Mouse (Mus musculus): Measurements from ENCODE around the gene Ift81. TPM values are rescaled to one million over a fixed set of nuclear protein-coding genes. Genes with fewer than 3 reads are reported as not detected.

The Ift81 gene
- polyA plus RNA-seq, 1 experiment from 2014 or later = 2.7 TPM

GRCm38 (mm10) chr5:122644111-122644607 lies 29.8 kb upstream of the Ift81 start:
- Histone ChIP-seq H3K9me3 (ENCODE audit: low read length) (no peaks in the 10 kb centered on the region), H3K4me1 (ENCODE audit: insufficient read depth) (peaks cover 10% of the 10 kb centered on the region), H3K4me2 (ENCODE audit: low read depth, low read length) (peak overlapping the region; percentile 58), H3K27ac (ENCODE audit: low read depth) (peak overlapping the region; percentile 49), H3K27me3 (ENCODE audit: insufficient read depth, low read length) (no peaks in the 10 kb centered on the region), H3K36me3 (replicated peaks; ENCODE audit: insufficient read depth, low read length) (no peaks in the 10 kb centered on the region), H3K9ac (replicated peaks) (peak overlapping the region; percentile 18; the same call in 1 of the 2 replicates), H3K4me3 (ENCODE audit: low read depth, low read length) (peak overlapping the region; percentile 29)
- TF ChIP-seq CTCF (IDR thresholded peaks at IDR 0.05; ENCODE audit: low read depth) (no peak), EP300 (IDR thresholded peaks at IDR 0.05; ENCODE audit: low read depth) (no peak; the same call in 1 of the 2 replicates)
- DNase-seq (peak; percentile 40), ATAC-seq (peak; percentile 56)
- 24% methylated on average over 15 of the region's 15 CpGs for WGBS (ENCODE audit: insufficient replicate concordance)

- WGBS (ENCODE audit: insufficient replicate concordance) = 40% methylated on average over 12 of the region's 12 CpGs
- H3K9ac ChIP-seq (replicated peaks) = peak within 1 kb of the TSS; percentile 18; the same call in 1 of the 2 replicates
- no peak for TF ChIP-seq EP300 (IDR thresholded peaks at IDR 0.05; ENCODE audit: low read depth)
- no peak for TF ChIP-seq CTCF (IDR thresholded peaks at IDR 0.05; ENCODE audit: low read depth)
- no peaks in the 10 kb centered on the region for H3K27me3 ChIP-seq (ENCODE audit: insufficient read depth, low read length)
- no peaks in the 10 kb centered on the region for H3K36me3 ChIP-seq (replicated peaks; ENCODE audit: insufficient read depth, low read length)
- no peaks in the 10 kb centered on the region for H3K9me3 ChIP-seq (ENCODE audit: low read length)
- peak within 1 kb of the TSS; percentile 49 for H3K27ac ChIP-seq (ENCODE audit: low read depth)
- peak within 1 kb of the TSS; percentile 58 for H3K4me2 ChIP-seq (ENCODE audit: low read depth, low read length)
- DNase-seq (peak; percentile 50), ATAC-seq (peak; percentile 9; the same call in 1 of the 2 replicates)
- peaks cover 10% of the 10 kb centered on the region for H3K4me1 ChIP-seq (ENCODE audit: insufficient read depth)
- peak within 1 kb of the TSS; percentile 29 for H3K4me3 ChIP-seq (ENCODE audit: low read depth, low read length)
Measured at GRCm38 (mm10) chr5:122643701-122644100, 29.4 kb upstream of the Ift81 start, which contains the start of gene P2rx7. TSS of gene P2rx7 (plus strand) at chr5:122643911.

GRCm38 (mm10) chr5:122639986-122640385 lies 25.7 kb upstream of the Ift81 start:
- Histone ChIP-seq H3K36me3 (replicated peaks; ENCODE audit: insufficient read depth, low read length) (no peaks in the 10 kb centered on the region), H3K4me3 (ENCODE audit: low read depth, low read length) (no peak overlapping the region), H3K4me2 (ENCODE audit: low read depth, low read length) (no peak overlapping the region), H3K27ac (ENCODE audit: low read depth) (no peak overlapping the region), H3K9me3 (ENCODE audit: low read length) (no peaks in the 10 kb centered on the region), H3K27me3 (ENCODE audit: insufficient read depth, low read length) (no peaks in the 10 kb centered on the region), H3K4me1 (ENCODE audit: insufficient read depth) (peaks cover 10% of the 10 kb centered on the region), H3K9ac (replicated peaks) (no peak overlapping the region)
- DNase-seq (no peak), ATAC-seq (no peak)
- TF ChIP-seq CTCF (IDR thresholded peaks at IDR 0.05; ENCODE audit: low read depth) = peak; percentile 51
- no peak for TF ChIP-seq EP300 (IDR thresholded peaks at IDR 0.05; ENCODE audit: low read depth)
- WGBS (ENCODE audit: insufficient replicate concordance) = 74% methylated on average over 5 of the region's 5 CpGs

- DNase-seq = no peak
- WGBS (ENCODE audit: insufficient replicate concordance) = 70% methylated on average over 4 of the region's 4 CpGs
Measured at GRCm38 (mm10) chr5:122639517-122639916, 25.2 kb upstream of the Ift81 start.

GRCm38 (mm10) chr5:122638296-122638695 lies 24.0 kb upstream of the Ift81 start:
- ATAC-seq = no peak
- H3K4me3 ChIP-seq (ENCODE audit: low read depth, low read length) = no peak overlapping the region
- H3K27ac ChIP-seq (ENCODE audit: low read depth) = no peak overlapping the region
- no peaks in the 10 kb centered on the region for H3K9me3 ChIP-seq (ENCODE audit: low read length)
- TF ChIP-seq CTCF (IDR thresholded peaks at IDR 0.05; ENCODE audit: low read depth) (no peak), EP300 (IDR thresholded peaks at IDR 0.05; ENCODE audit: low read depth) (no peak)
- no peaks in the 10 kb centered on the region for H3K36me3 ChIP-seq (replicated peaks; ENCODE audit: insufficient read depth, low read length)
- H3K4me1 ChIP-seq (ENCODE audit: insufficient read depth) = peaks cover 3% of the 10 kb centered on the region; the same call in 1 of the 2 replicates
- no peak for DNase-seq
- H3K27me3 ChIP-seq (ENCODE audit: insufficient read depth, low read length) = no peaks in the 10 kb centered on the region
- no peak overlapping the region for H3K9ac ChIP-seq (replicated peaks)
- no peak overlapping the region for H3K4me2 ChIP-seq (ENCODE audit: low read depth, low read length)
- WGBS (ENCODE audit: insufficient replicate concordance) = 54% methylated on average over 2 of the region's 2 CpGs

More at GRCm38 (mm10) chr5:122639517-122639916, 25.2 kb upstream of the Ift81 start:
- Histone ChIP-seq H3K4me3 (ENCODE audit: low read depth, low read length) (no peak overlapping the region), H3K27me3 (ENCODE audit: insufficient read depth, low read length) (no peaks in the 10 kb centered on the region), H3K9ac (replicated peaks) (no peak overlapping the region), H3K27ac (ENCODE audit: low read depth) (no peak overlapping the region), H3K9me3 (ENCODE audit: low read length) (no peaks in the 10 kb centered on the region), H3K36me3 (replicated peaks; ENCODE audit: insufficient read depth, low read length) (no peaks in the 10 kb centered on the region), H3K4me1 (ENCODE audit: insufficient read depth) (peaks cover 9% of the 10 kb centered on the region), H3K4me2 (ENCODE audit: low read depth, low read length) (no peak overlapping the region)
- ATAC-seq = no peak
- no peak for TF ChIP-seq EP300 (IDR thresholded peaks at IDR 0.05; ENCODE audit: low read depth)
- no peak for TF ChIP-seq CTCF (IDR thresholded peaks at IDR 0.05; ENCODE audit: low read depth)

- Histone ChIP-seq H3K9me3 (ENCODE audit: low read length) (no peaks in the 10 kb centered on the region), H3K4me1 (ENCODE audit: insufficient read depth) (peaks cover 3% of the 10 kb centered on the region; the same call in 1 of the 2 replicates), H3K27ac (ENCODE audit: low read depth) (no peak overlapping the region), H3K27me3 (ENCODE audit: insufficient read depth, low read length) (no peaks in the 10 kb centered on the region), H3K4me3 (ENCODE audit: low read depth, low read length) (no peak overlapping the region), H3K4me2 (ENCODE audit: low read depth, low read length) (0 out of 2 replicates have a peak overlapping the region, but pooled peaks have one; percentile 18), H3K36me3 (replicated peaks; ENCODE audit: insufficient read depth, low read length) (no peaks in the 10 kb centered on the region), H3K9ac (replicated peaks) (no peak overlapping the region)
- peak; percentile 57 for DNase-seq
- WGBS (ENCODE audit: insufficient replicate concordance) = 42% methylated on average over 16 of the region's 16 CpGs
- TF ChIP-seq EP300 (IDR thresholded peaks at IDR 0.05; ENCODE audit: low read depth) = no peak
- no peak for TF ChIP-seq CTCF (IDR thresholded peaks at IDR 0.05; ENCODE audit: low read depth)
- peak; percentile 96 for ATAC-seq
Measured at GRCm38 (mm10) chr5:122636958-122637357, 22.6 kb upstream of the Ift81 start.
